Mouse (Mus musculus): ENCODE measurements at regions not wholly inside any gene's neighbourhood (a gene's known extent, or its start where the extent isn't known, plus 50 kb on each side); places are given as distances from the start of the nearest gene placed in this dataset.
A peak's percentile ranks its signal among the peaks of the same experiment; 100 is the strongest.
"Not testable (repeated sequence)": the region's sequence is repeated elsewhere in the genome, so short reads cannot be mapped to it uniquely, and the experiment has no call there.

DNA sequence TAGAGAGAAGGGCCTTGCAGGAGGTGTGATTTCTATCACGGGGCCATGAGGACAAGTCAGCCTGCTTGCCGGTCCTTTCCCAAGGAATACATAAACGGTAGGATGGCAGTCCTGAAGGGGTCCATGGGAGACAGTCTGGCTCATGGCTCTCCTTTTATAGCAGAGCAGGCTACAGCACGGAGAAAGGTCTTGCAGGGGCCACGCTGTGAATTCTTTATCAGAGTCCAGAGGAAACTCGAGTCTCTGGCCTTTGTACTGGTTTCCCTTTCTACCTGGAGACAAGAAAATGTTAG is 1984.0 kb downstream of the 4930444P10Rik start:
- Histone ChIP-seq H3K27ac (peak overlapping the region; percentile 26; the same call in 1 of the 2 replicates), H3K4me3 (no peak overlapping the region)
- intact Hi-C loops (cut with DNase I) = loop anchor here (5.0 kb wide), 1 partner anchor 78 kb away; no protein-coding TSS in a partner anchor
- TF ChIP-seq CTCF (IDR thresholded peaks at IDR 0.05) = no peak
- no peak for DNase-seq (ENCODE audit: extremely low spot score in 1 of 2, low spot score in 2 of 2)

DNA sequence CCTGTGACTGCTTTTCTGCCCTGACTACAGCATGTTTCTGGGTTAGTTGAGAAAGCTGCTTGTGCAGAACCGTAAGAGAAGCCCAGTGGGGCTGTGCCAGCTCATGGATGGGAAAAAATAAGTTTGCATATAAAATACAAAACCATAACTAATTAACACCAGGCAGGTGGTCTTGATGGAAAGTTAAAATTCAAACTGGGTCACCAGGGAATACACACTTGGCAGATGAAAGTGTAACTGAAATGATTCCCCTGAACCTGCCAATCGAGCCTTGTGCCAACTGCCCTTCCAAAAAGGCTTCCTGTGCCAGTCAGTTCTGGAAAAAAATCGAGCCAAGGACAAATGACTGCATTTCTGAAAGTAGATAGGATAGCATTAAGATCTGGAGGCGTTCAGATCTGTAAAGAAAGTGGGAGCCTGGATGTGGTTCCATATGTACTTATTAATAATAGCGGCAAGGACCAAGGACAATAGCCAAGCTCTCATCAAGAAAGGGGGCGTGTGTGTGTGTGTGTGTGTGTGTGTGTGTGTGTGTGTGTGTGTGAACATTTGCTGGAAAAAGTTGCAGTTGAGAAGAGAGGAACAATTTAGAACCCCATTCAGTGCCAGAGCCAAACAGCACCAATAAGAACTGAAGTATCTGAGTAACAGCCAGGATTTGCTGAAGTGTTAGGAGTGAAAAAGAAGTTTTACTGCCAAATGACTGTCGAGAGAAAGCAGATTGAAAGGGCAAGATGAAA is 1984.5 kb downstream of the 4930444P10Rik start:
- H3K4me3 ChIP-seq = no peak overlapping the region
- no peak overlapping the region for H3K27ac ChIP-seq
- intact Hi-C loops (cut with DNase I) = loop anchor here (5.0 kb wide), 1 partner anchor 79 kb away; no protein-coding TSS in a partner anchor
- no peak for TF ChIP-seq CTCF (IDR thresholded peaks at IDR 0.05)
- DNase-seq (ENCODE audit: extremely low spot score in 1 of 2, low spot score in 2 of 2) = peak in 1 of 2 experiments; percentile 15

DNA sequence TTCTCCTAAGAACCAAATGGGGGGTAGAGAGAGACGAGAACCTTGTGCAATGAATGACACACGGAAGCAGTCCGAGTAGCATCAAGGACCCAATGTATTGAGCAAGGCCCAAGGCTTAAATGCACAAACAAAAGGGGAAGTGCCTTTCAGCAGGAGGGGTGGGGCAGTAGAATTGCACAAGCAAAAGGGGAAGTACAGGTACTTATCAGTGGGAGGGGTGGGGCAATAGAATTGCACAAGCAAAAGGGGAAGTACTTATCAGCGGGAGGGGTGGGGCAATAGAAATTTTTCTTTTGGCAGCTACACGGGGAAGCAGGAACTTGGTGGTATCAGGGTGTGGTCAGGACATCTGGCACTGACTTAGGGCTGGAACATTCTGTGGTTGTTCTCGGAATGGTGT is 1987.6 kb downstream of the 4930444P10Rik start:
- H3K27ac ChIP-seq; DNase-seq (ENCODE audit: extremely low spot score in 1 of 2, low spot score in 2 of 2); H3K4me3 ChIP-seq: not testable (repeated sequence)
- intact Hi-C loops (cut with DNase I) = loop anchor here (5.0 kb wide), 1 partner anchor 82 kb away; no protein-coding TSS in a partner anchor

DNA sequence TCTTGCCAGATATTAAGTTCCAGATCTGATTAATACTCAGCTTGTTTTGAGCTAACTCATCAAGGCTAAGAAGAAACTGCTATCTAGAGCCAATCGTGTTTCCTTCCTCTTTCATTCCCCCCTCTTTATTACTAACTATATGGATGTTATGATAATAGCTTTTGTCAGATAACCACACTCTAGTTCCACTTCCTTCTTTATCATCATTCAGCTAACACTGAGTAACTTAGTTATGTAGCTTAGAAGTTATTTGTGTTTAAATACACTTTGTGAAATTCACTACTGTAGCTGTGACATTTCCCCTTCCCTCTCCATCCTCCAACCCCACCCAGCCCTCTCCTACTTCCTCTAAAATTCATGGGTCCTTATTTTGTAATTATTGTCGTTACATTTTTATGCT is 1988.6 kb downstream of the 4930444P10Rik start:
- DNase-seq (ENCODE audit: extremely low spot score in 1 of 2, low spot score in 2 of 2) = no peak
- no peak for TF ChIP-seq CTCF (IDR thresholded peaks at IDR 0.05)
- H3K27ac ChIP-seq = no peak overlapping the region
- intact Hi-C loops (cut with DNase I) = no loop called here
- H3K4me3 ChIP-seq = no peak overlapping the region

DNA sequence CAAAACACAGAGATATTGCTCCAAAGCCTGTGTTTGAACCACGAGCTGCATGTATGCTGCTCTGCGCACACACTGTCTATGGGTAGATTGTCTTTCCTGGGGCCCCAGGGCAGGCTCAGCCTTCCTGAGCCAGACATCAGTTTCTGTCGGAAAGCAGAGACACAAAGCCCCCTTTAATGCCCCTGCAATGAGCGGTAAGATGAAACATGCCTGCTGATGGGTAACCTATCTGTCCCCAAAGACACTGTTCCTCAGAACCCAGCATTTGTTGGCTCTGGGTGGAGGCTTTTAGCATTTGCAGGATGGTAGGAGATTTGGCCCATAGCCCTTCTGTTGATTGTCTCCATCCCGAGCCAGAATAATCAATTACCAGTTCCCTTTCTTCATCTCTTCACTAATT is 1994.1 kb downstream of the 4930444P10Rik start:
- no peak for TF ChIP-seq CTCF (IDR thresholded peaks at IDR 0.05)
- no peak overlapping the region for H3K4me3 ChIP-seq
- no peak for DNase-seq (ENCODE audit: extremely low spot score in 1 of 2, low spot score in 2 of 2)
- intact Hi-C loops (cut with DNase I) = no loop called here
- no peak overlapping the region for H3K27ac ChIP-seq

DNA sequence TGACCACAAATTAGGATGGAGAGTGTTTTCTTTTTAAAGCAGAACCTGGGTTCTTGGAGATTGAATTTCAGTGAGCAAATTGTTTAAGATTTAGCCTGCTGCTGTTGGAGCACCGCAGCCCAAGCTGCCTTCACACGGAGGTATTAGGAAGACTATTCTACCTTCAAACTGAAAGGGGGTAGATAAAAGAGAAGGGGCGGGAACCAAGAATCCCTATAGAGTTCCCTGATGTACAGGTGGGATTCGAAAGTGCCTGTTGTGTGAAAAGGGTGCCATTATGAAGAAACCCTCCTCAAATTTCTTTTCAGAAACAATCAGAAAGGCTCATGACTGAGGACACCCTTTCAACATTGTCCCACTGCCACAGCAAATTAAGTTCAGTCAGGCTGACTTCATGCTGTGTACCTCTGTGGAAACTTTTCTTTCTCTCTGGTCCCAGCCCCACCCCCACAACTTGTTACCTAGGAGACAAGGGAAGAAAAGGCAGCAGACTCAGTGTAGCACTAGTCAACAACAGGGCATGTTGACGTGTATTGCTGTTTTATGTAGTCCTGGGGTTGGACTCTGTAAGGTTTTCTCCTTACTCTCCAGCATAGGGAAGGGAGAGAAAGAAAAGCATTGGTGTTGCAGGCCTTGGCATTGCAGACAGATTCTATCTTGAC is 1995.4 kb downstream of the 4930444P10Rik start:
- no peak for TF ChIP-seq CTCF (IDR thresholded peaks at IDR 0.05)
- Histone ChIP-seq H3K27ac (no peak overlapping the region), H3K4me3 (no peak overlapping the region)
- DNase-seq (ENCODE audit: extremely low spot score in 1 of 2, low spot score in 2 of 2) = no peak
- intact Hi-C loops (cut with DNase I) = no loop called here

DNA sequence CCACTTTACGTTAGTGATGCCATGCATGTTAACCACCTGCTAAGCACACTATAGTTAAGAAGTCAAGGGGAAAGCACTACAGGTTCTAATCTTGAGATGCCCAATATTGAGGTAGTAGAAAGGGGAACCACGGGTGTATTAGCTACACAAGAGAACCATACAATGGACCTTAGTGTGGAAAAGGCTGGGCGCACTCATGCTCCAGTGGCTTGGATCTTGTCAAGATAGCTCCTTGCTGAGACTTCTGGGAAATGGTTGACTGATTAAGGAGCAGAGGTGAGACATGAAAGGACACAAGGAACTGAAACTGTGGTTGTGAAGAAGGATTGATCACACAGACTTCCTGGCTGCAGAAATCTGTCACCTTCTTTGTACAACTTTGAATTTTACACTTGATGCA is 2028.3 kb downstream of the 4930444P10Rik start:
- DNase-seq (ENCODE audit: extremely low spot score in 1 of 2, low spot score in 2 of 2) = no peak
- intact Hi-C loops (cut with DNase I) = no loop called here
- Histone ChIP-seq H3K4me3 (no peak overlapping the region), H3K27ac (no peak overlapping the region)
- no peak for TF ChIP-seq CTCF (IDR thresholded peaks at IDR 0.05)

DNA sequence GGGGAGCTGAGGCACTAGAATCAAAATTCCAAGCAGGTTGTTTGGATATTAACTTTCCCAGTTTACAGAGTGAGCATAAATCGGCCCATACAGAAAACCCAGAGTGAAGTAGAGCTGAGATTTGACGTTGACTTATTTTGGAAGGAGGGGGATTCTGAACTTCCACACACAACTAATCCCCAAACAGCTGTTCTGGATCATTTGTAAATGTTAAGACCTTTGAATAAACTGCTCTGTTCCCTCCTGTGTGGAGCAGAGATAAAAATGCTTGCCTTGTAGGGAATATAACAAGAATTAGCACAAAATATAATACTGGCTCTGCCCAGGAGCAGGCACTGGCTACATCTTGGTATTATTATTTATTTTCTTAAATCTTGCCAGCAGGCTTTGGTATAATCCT is 2057.0 kb downstream of the 4930444P10Rik start:
- Histone ChIP-seq H3K27ac (no peak overlapping the region), H3K4me3 (no peak overlapping the region)
- TF ChIP-seq CTCF (IDR thresholded peaks at IDR 0.05) = no peak
- no peak for DNase-seq (ENCODE audit: extremely low spot score in 1 of 2, low spot score in 2 of 2)
- intact Hi-C loops (cut with DNase I) = no loop called here

DNA sequence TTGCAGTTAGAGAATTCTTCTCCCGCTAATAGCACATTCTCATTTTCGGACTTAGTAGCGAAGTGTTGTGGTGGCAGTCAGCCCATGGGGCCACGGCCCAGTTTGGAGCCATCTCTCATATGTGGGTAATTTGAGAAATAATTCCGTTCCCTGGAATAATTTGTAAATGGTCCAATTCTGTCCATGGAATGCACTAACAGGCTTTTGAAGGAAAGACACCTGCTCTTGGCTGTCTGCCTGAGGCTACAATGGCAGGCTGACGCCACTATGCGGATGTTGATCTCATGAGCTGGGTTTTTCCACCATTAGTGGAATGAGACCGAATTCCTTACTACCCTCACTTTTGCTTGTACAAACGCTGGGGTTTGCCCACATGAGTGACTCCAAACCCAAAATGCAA is 2081.6 kb downstream of the 4930444P10Rik start:
- intact Hi-C loops (cut with DNase I) = no loop called here
- no peak for TF ChIP-seq CTCF (IDR thresholded peaks at IDR 0.05)
- Histone ChIP-seq H3K27ac (no peak overlapping the region), H3K4me3 (no peak overlapping the region)
- DNase-seq (ENCODE audit: extremely low spot score in 1 of 2, low spot score in 2 of 2) = no peak

DNA sequence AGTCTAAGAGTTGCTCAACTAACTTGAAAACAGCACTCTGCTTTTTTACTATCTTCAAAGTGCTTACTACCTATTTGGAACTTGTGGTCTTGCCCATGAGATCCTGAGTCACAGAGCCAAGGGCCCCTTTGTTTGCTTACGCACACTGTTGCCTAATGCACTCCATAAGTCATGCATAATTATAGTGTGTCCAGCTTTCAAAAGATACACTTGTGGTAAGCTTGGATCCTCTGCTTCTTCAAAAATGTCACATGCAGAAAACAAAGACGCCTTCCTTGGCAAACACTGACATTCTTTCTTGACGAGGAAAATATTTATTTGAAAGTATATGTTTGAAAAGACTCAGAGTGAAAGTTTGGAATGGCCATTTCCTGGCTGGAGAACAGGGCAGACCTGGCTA is 2082.3 kb downstream of the 4930444P10Rik start:
- no peak for TF ChIP-seq CTCF (IDR thresholded peaks at IDR 0.05)
- no peak for DNase-seq (ENCODE audit: extremely low spot score in 1 of 2, low spot score in 2 of 2)
- intact Hi-C loops (cut with DNase I) = no loop called here
- H3K27ac ChIP-seq = no peak overlapping the region
- H3K4me3 ChIP-seq = no peak overlapping the region

DNA sequence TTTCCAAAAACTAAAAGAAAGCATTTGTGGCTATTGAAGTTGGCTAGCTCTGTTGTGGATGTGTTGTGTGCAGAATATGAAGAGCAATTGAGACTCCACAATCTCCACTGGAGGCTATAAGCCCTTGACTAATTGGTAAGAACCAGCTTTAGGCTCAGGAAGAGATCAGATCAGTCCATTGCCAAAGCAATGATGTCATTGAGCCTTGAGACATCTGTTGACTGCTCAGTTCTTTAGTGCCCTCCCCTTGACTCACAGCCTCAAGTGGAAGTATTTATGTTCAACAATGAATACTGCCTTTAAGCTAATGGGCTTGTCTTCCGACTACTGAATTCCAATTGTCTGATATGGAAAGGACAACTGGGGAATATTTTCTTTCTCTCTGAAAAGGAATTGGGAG is 2090.6 kb downstream of the 4930444P10Rik start:
- Histone ChIP-seq H3K4me3 (no peak overlapping the region), H3K27ac (no peak overlapping the region)
- intact Hi-C loops (cut with DNase I) = no loop called here
- no peak for DNase-seq (ENCODE audit: extremely low spot score in 1 of 2, low spot score in 2 of 2)
- no peak for TF ChIP-seq CTCF (IDR thresholded peaks at IDR 0.05)

DNA sequence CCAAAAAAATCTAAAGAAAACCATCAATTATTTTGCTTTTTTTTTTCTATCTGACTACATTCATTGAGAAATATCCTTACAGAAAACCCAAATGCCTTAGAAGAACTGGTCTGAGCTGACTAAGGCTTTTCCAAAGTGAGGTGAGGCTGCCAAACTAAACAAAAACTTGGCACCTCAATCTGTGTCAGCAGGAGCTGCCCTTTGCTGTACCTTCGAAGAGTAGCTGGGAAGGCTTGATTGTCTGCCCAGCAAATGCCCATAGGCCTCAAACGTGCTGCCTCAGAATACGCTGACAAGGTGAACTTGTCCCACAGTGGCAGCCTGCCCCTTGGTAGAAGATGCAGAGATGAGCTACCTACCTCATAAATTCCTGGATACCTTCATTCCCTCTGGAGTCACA is 2091.7 kb downstream of the 4930444P10Rik start:
- intact Hi-C loops (cut with DNase I) = no loop called here
- TF ChIP-seq CTCF (IDR thresholded peaks at IDR 0.05) = no peak
- no peak overlapping the region for H3K27ac ChIP-seq
- no peak overlapping the region for H3K4me3 ChIP-seq
- DNase-seq (ENCODE audit: extremely low spot score in 1 of 2, low spot score in 2 of 2) = no peak
